Comparison of ENCODE assay signal across 14 mouse cellular contexts in the genomic region with DNA sequence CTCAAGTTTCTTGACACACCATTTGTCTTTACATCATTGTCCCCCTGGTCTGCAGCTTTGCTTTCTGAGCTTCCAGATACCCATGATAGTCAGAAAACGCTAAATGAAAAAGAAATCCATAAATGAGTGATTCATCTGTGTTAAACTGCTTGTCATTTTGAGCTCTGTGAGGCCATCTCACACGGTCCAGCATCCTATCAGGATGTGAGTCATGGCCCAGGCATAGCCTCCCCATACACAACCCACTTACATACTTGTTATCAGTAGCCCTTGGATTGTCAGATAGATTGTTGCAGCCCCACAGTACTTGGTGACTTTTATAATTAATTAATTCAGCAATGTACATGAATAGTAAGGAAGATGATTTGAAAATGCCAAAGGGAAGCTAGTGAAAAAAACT.
"Had no signal": no experiment of that assay in that cellular context is flagged by ENCODE, and none has a peak within 500 bp of the region (broad histone marks: within the 10 kb centered on the region; RNA-seq: fewer than 3 reads in every experiment).

No protein-coding gene starts in this region.

- DNase-seq: cerebellum, postnatal 10 days; cerebellum, postnatal 14 days; cerebellum, postnatal 25 days; cerebellum, postnatal 36 days; embryo, embryonic 11 days; forebrain, postnatal 0 days; gastrocnemius, adult 2 months; gastrocnemius, postnatal 10 days; gastrocnemius, postnatal 14 days; gastrocnemius, postnatal 25 days; gastrocnemius, postnatal 36 days; heart, adult 11 months; heart, adult 18-20 months; heart, adult 2 months had no signal
